Mouse (Mus musculus): ENCODE data around the gene Cpne2.

- TF ChIP-seq CTCF (IDR thresholded peaks at IDR 0.05; ENCODE audit: low read depth, low read length) (no peak), POLR2A (IDR thresholded peaks at IDR 0.05; ENCODE audit: insufficient read depth, low read length) (no peak), EP300 (IDR thresholded peaks at IDR 0.05; ENCODE audit: insufficient read depth, low read depth, low read length) (no peak)
Measured at GRCm38 (mm10) chr8:94566033-94566432, 33.2 kb downstream of the Cpne2 start.
